Mouse (Mus musculus): ENCODE measurements around the gene Vmn1r206. TPM values are rescaled to one million over a fixed set of nuclear protein-coding genes. Genes with fewer than 3 reads are reported as not detected.

Gene Vmn1r206
- not detected for polyA plus RNA-seq (2015; fragmentation: Illumina TruSeq; extraction: RNeasy Lipid Tissue Mini Kit (QIAGEN cat#74804); ENCODE audit: low read depth, low replicate concordance)

GRCm38 (mm10) chr13:22624151-22624550 lies at the start of gene Vmn1r206:
Gene Vmn1r206 (minus strand): TSS chr13:22624251.

GRCm38 (mm10) chr13:22592900-22593299 lies 31.2 kb downstream of the Vmn1r206 start, which contains the start of gene Vmn1r205:
Gene Vmn1r205 (minus strand): TSS chr13:22593000.

Other genes starting within 250 kb of the Vmn1r206 start
- not detected for gene Vmn1r199, start 244.4 kb downstream of the Vmn1r206 start, polyA plus RNA-seq (2015; fragmentation: Illumina TruSeq; extraction: RNeasy Lipid Tissue Mini Kit (QIAGEN cat#74804); ENCODE audit: low read depth, low replicate concordance)
- gene Vmn1r200, start 233.9 kb downstream of the Vmn1r206 start, polyA plus RNA-seq (2015; fragmentation: Illumina TruSeq; extraction: RNeasy Lipid Tissue Mini Kit (QIAGEN cat#74804); ENCODE audit: low read depth, low replicate concordance): not detected
- gene Vmn1r201, start 152.3 kb downstream of the Vmn1r206 start, polyA plus RNA-seq (2015; fragmentation: Illumina TruSeq; extraction: RNeasy Lipid Tissue Mini Kit (QIAGEN cat#74804); ENCODE audit: low read depth, low replicate concordance): not detected
- not detected for gene Vmn1r202, start 118.9 kb downstream of the Vmn1r206 start, polyA plus RNA-seq (2015; fragmentation: Illumina TruSeq; extraction: RNeasy Lipid Tissue Mini Kit (QIAGEN cat#74804); ENCODE audit: low read depth, low replicate concordance)
- not detected for gene Vmn1r203, start 106.1 kb downstream of the Vmn1r206 start, polyA plus RNA-seq (2015; fragmentation: Illumina TruSeq; extraction: RNeasy Lipid Tissue Mini Kit (QIAGEN cat#74804); ENCODE audit: low read depth, low replicate concordance)
- gene Vmn1r204, start 71.1 kb downstream of the Vmn1r206 start, polyA plus RNA-seq (2015; fragmentation: Illumina TruSeq; extraction: RNeasy Lipid Tissue Mini Kit (QIAGEN cat#74804); ENCODE audit: low read depth, low replicate concordance): not detected
- gene Vmn1r205, start 31.3 kb downstream of the Vmn1r206 start, polyA plus RNA-seq (2015; fragmentation: Illumina TruSeq; extraction: RNeasy Lipid Tissue Mini Kit (QIAGEN cat#74804); ENCODE audit: low read depth, low replicate concordance): not detected
- gene Vmn1r207-ps, start 105.4 kb upstream of the Vmn1r206 start, polyA plus RNA-seq (2015; fragmentation: Illumina TruSeq; extraction: RNeasy Lipid Tissue Mini Kit (QIAGEN cat#74804); ENCODE audit: low read depth, low replicate concordance): not detected
- gene Vmn1r208, start 153.1 kb upstream of the Vmn1r206 start, polyA plus RNA-seq (2015; fragmentation: Illumina TruSeq; extraction: RNeasy Lipid Tissue Mini Kit (QIAGEN cat#74804); ENCODE audit: low read depth, low replicate concordance): not detected
- not detected for gene Vmn1r209, start 185.4 kb upstream of the Vmn1r206 start, polyA plus RNA-seq (2015; fragmentation: Illumina TruSeq; extraction: RNeasy Lipid Tissue Mini Kit (QIAGEN cat#74804); ENCODE audit: low read depth, low replicate concordance)
- gene Vmn1r210, start 207.1 kb upstream of the Vmn1r206 start, polyA plus RNA-seq (2015; fragmentation: Illumina TruSeq; extraction: RNeasy Lipid Tissue Mini Kit (QIAGEN cat#74804); ENCODE audit: low read depth, low replicate concordance): not detected
- not detected for gene Vmn1r211, start 233.3 kb upstream of the Vmn1r206 start, polyA plus RNA-seq (2015; fragmentation: Illumina TruSeq; extraction: RNeasy Lipid Tissue Mini Kit (QIAGEN cat#74804); ENCODE audit: low read depth, low replicate concordance)

Measured in brain, adult 10 weeks (tissue).